Mouse (Mus musculus): ENCODE data around the gene Spc25. TPM values are rescaled to one million over a fixed set of nuclear protein-coding genes. Genes with fewer than 3 reads are reported as not detected.
A peak's percentile ranks its signal among the peaks of the same experiment; 100 is the strongest.

Gene Spc25
- polyA plus RNA-seq, 1 experiment from 2014 or later: 131 TPM

- Histone ChIP-seq H3K27me3 (no peaks in the 10 kb centered on the region), H3K9me3 (replicated peaks) (no peaks in the 10 kb centered on the region), H3K4me1 (replicated peaks) (no peaks in the 10 kb centered on the region), H3K9ac (no peak overlapping the region), H3K36me3 (replicated peaks) (no peaks in the 10 kb centered on the region), H3K27ac (replicated peaks) (no peak overlapping the region), H3K4me2 (no peak overlapping the region), H3K4me3 (replicated peaks) (no peak overlapping the region)
- no peak for ATAC-seq (ENCODE audit: insufficient read depth)
- WGBS (ENCODE audit: insufficient replicate concordance): 59% methylated on average over 5 of the region's 5 CpGs
These were observed 15.9 kb upstream of the Spc25 start for GRCm38 (mm10) chr2:69221868-69222416.

- Histone ChIP-seq H3K4me1 (replicated peaks) (no peaks in the 10 kb centered on the region), H3K9ac (no peak overlapping the region), H3K4me3 (replicated peaks) (no peak overlapping the region), H3K4me2 (no peak overlapping the region), H3K9me3 (replicated peaks) (no peaks in the 10 kb centered on the region), H3K36me3 (replicated peaks) (no peaks in the 10 kb centered on the region), H3K27me3 (no peaks in the 10 kb centered on the region), H3K27ac (replicated peaks) (no peak overlapping the region)
- WGBS (ENCODE audit: insufficient replicate concordance): 73% methylated on average over 7 of the region's 7 CpGs
- ATAC-seq (ENCODE audit: insufficient read depth): no peak
These were observed 9.2 kb upstream of the Spc25 start for GRCm38 (mm10) chr2:69215242-69215641.

GRCm38 (mm10) chr2:69212652-69213051 is 6.7 kb upstream of the Spc25 start:
- no peak overlapping the region for H3K4me2 ChIP-seq
- no peak overlapping the region for H3K9ac ChIP-seq
- no peak for ATAC-seq (ENCODE audit: insufficient read depth)
- H3K27ac ChIP-seq (replicated peaks): no peak overlapping the region
- H3K4me3 ChIP-seq (replicated peaks): no peak overlapping the region
- H3K27me3 ChIP-seq: no peaks in the 10 kb centered on the region
- no peaks in the 10 kb centered on the region for H3K36me3 ChIP-seq (replicated peaks)
- H3K4me1 ChIP-seq (replicated peaks): no peaks in the 10 kb centered on the region
- no peaks in the 10 kb centered on the region for H3K9me3 ChIP-seq (replicated peaks)
- 64% methylated on average over 10 of the region's 10 CpGs for WGBS (ENCODE audit: insufficient replicate concordance)

GRCm38 (mm10) chr2:69210773-69211172 is 4.8 kb upstream of the Spc25 start, which contains the start of gene G6pc2:
TSS of gene G6pc2 (plus strand) at chr2:69211073.
- Histone ChIP-seq H3K4me2 (no peak within 1 kb of the TSS), H3K9me3 (replicated peaks) (no peaks in the 10 kb centered on the region), H3K27me3 (no peaks in the 10 kb centered on the region), H3K4me3 (replicated peaks) (no peak within 1 kb of the TSS), H3K36me3 (replicated peaks) (no peaks in the 10 kb centered on the region), H3K9ac (no peak within 1 kb of the TSS), H3K27ac (replicated peaks) (no peak within 1 kb of the TSS), H3K4me1 (replicated peaks) (peaks cover 3% of the 10 kb centered on the region; the same call in 1 of the 2 replicates)
- 68% methylated on average over 7 of the region's 7 CpGs for WGBS (ENCODE audit: insufficient replicate concordance)
- ATAC-seq (ENCODE audit: insufficient read depth): no peak

- Histone ChIP-seq H3K9me3 (replicated peaks) (no peaks in the 10 kb centered on the region), H3K36me3 (replicated peaks) (no peaks in the 10 kb centered on the region), H3K27me3 (no peaks in the 10 kb centered on the region), H3K4me2 (no peak overlapping the region), H3K4me3 (replicated peaks) (no peak overlapping the region), H3K9ac (no peak overlapping the region), H3K27ac (replicated peaks) (no peak overlapping the region), H3K4me1 (replicated peaks) (peaks cover 7% of the 10 kb centered on the region)
- no peak for ATAC-seq (ENCODE audit: insufficient read depth)
- 72% methylated on average over 3 of the region's 3 CpGs for WGBS (ENCODE audit: insufficient replicate concordance)
These were observed 3.7 kb upstream of the Spc25 start for GRCm38 (mm10) chr2:69209684-69210083.

- Histone ChIP-seq H3K27ac (replicated peaks) (peak overlapping the region; percentile 67), H3K4me1 (replicated peaks) (peaks cover 18% of the 10 kb centered on the region), H3K9me3 (replicated peaks) (no peaks in the 10 kb centered on the region), H3K27me3 (no peaks in the 10 kb centered on the region), H3K4me2 (peak overlapping the region; percentile 59), H3K4me3 (replicated peaks) (peak overlapping the region; percentile 81), H3K36me3 (replicated peaks) (peaks cover 20% of the 10 kb centered on the region), H3K9ac (peak overlapping the region; percentile 35; the same call in 1 of the 2 replicates)
- peak; percentile 72 for ATAC-seq (ENCODE audit: insufficient read depth)
- 12% methylated on average over 7 of the region's 7 CpGs for WGBS (ENCODE audit: insufficient replicate concordance)
These were observed 529 bp upstream of the Spc25 start for GRCm38 (mm10) chr2:69206523-69206922.

GRCm38 (mm10) chr2:69205185-69205584 is 809 bp downstream of the Spc25 start:
- peaks cover 18% of the 10 kb centered on the region for H3K4me1 ChIP-seq (replicated peaks)
- peak overlapping the region; percentile 87 for H3K27ac ChIP-seq (replicated peaks)
- WGBS (ENCODE audit: insufficient replicate concordance): 12% methylated on average over 6 of the region's 6 CpGs
- H3K9ac ChIP-seq: peak overlapping the region; percentile 90
- no peak for ATAC-seq (ENCODE audit: insufficient read depth)
- peak overlapping the region; percentile 81 for H3K4me3 ChIP-seq (replicated peaks)
- peaks cover 30% of the 10 kb centered on the region for H3K36me3 ChIP-seq (replicated peaks)
- H3K27me3 ChIP-seq: no peaks in the 10 kb centered on the region
- no peaks in the 10 kb centered on the region for H3K9me3 ChIP-seq (replicated peaks)
- peak overlapping the region; percentile 65 for H3K4me2 ChIP-seq

GRCm38 (mm10) chr2:69193555-69193954 is 12.4 kb downstream of the Spc25 start:
- no peak overlapping the region for H3K27ac ChIP-seq (replicated peaks)
- H3K9me3 ChIP-seq (replicated peaks): no peaks in the 10 kb centered on the region
- H3K4me3 ChIP-seq (replicated peaks): no peak overlapping the region
- H3K36me3 ChIP-seq (replicated peaks): peaks cover 81% of the 10 kb centered on the region
- no peak for ATAC-seq (ENCODE audit: insufficient read depth)
- H3K9ac ChIP-seq: no peak overlapping the region
- no peak overlapping the region for H3K4me2 ChIP-seq
- peaks cover 6% of the 10 kb centered on the region; the same call in 1 of the 2 replicates for H3K4me1 ChIP-seq (replicated peaks)
- 68% methylated on average over 5 of the region's 5 CpGs for WGBS (ENCODE audit: insufficient replicate concordance)
- H3K27me3 ChIP-seq: no peaks in the 10 kb centered on the region

GRCm38 (mm10) chr2:69191059-69191458 is 14.9 kb downstream of the Spc25 start:
- Histone ChIP-seq H3K27ac (replicated peaks) (no peak overlapping the region), H3K9me3 (replicated peaks) (no peaks in the 10 kb centered on the region), H3K4me2 (no peak overlapping the region), H3K4me3 (replicated peaks) (no peak overlapping the region), H3K36me3 (replicated peaks) (peaks cover 79% of the 10 kb centered on the region), H3K27me3 (no peaks in the 10 kb centered on the region), H3K4me1 (replicated peaks) (peaks cover 6% of the 10 kb centered on the region; the same call in 1 of the 2 replicates), H3K9ac (no peak overlapping the region)
- no peak for ATAC-seq (ENCODE audit: insufficient read depth)
- 54% methylated on average over 5 of the region's 5 CpGs for WGBS (ENCODE audit: insufficient replicate concordance)

GRCm38 (mm10) chr2:69189222-69189621 is 16.8 kb downstream of the Spc25 start:
- Histone ChIP-seq H3K9me3 (replicated peaks) (no peaks in the 10 kb centered on the region), H3K27me3 (no peaks in the 10 kb centered on the region), H3K9ac (no peak overlapping the region), H3K4me3 (replicated peaks) (no peak overlapping the region), H3K4me1 (replicated peaks) (peaks cover 6% of the 10 kb centered on the region; the same call in 1 of the 2 replicates), H3K36me3 (replicated peaks) (peaks cover 61% of the 10 kb centered on the region), H3K4me2 (no peak overlapping the region), H3K27ac (replicated peaks) (no peak overlapping the region)
- no peak for ATAC-seq (ENCODE audit: insufficient read depth)
- WGBS (ENCODE audit: insufficient replicate concordance): 39% methylated on average over 4 of the region's 4 CpGs

GRCm38 (mm10) chr2:69188732-69189131 is 17.3 kb downstream of the Spc25 start:
- H3K9ac ChIP-seq: no peak overlapping the region
- peaks cover 6% of the 10 kb centered on the region; the same call in 1 of the 2 replicates for H3K4me1 ChIP-seq (replicated peaks)
- H3K4me3 ChIP-seq (replicated peaks): no peak overlapping the region
- ATAC-seq (ENCODE audit: insufficient read depth): no peak
- no peaks in the 10 kb centered on the region for H3K9me3 ChIP-seq (replicated peaks)
- no peaks in the 10 kb centered on the region for H3K27me3 ChIP-seq
- whole genome bisulfite sequencing (ENCODE audit: insufficient replicate concordance): 65% methylated on average over 6 of the region's 6 CpGs
- peaks cover 56% of the 10 kb centered on the region for H3K36me3 ChIP-seq (replicated peaks)
- no peak overlapping the region for H3K4me2 ChIP-seq
- H3K27ac ChIP-seq (replicated peaks): no peak overlapping the region

GRCm38 (mm10) chr2:69187990-69188389 is 18.0 kb downstream of the Spc25 start:
- ATAC-seq (ENCODE audit: insufficient read depth): no peak
- H3K4me1 ChIP-seq (replicated peaks): peaks cover 6% of the 10 kb centered on the region; the same call in 1 of the 2 replicates
- H3K9ac ChIP-seq: no peak overlapping the region
- H3K36me3 ChIP-seq (replicated peaks): peaks cover 49% of the 10 kb centered on the region
- WGBS (ENCODE audit: insufficient replicate concordance): 72% methylated on average over 2 of the region's 2 CpGs
- H3K9me3 ChIP-seq (replicated peaks): no peaks in the 10 kb centered on the region
- no peak overlapping the region for H3K4me3 ChIP-seq (replicated peaks)
- H3K4me2 ChIP-seq: no peak overlapping the region
- H3K27me3 ChIP-seq: no peaks in the 10 kb centered on the region
- no peak overlapping the region for H3K27ac ChIP-seq (replicated peaks)
